Mouse (Mus musculus) cortical plate, adult 2 months (tissue): ENCODE data around the gene Dedd2.

Experiments used
- CTCF ChIP-seq: fragments of 200-500 bp; IDR thresholded peaks from 2 replicates; pipeline ENCODE4 v1.5.1; 2011; ENCODE audit warnings: mild to moderate bottlenecking, control low read depth, low read length; ENCODE audit not compliant: insufficient read depth; ENCODE audit errors: extremely low read depth
- POLR2A ChIP-seq: fragments of 200-500 bp; IDR thresholded peaks from 2 replicates; pipeline ENCODE4 v1.6.1; 2011; ENCODE audit warnings: mild to moderate bottlenecking, low read length, control low read depth; ENCODE audit not compliant: insufficient read depth; ENCODE audit errors: extremely low read depth

- TF ChIP-seq CTCF: no peak
- TF ChIP-seq POLR2A: no peak
Measured at GRCm38 (mm10) chr7:25232101-25232648, 11.8 kb upstream of the Dedd2 start.
